Mouse (Mus musculus) heart, embryonic 14.5 days (tissue): ENCODE measurements around the gene Gm266. TPM values are rescaled to one million over a fixed set of nuclear protein-coding genes. Genes with fewer than 3 reads are reported as not detected.

Source experiments
- polyA plus RNA-seq: library from polyadenylated mRNA; unstranded; fragments of >200 nt; fragmentation: Nextera tagmentation; extraction: Ambion mirVana; gene quantifications from 2 replicates; pipeline ENCODE4 v1.2.1, GENCODE M21; 2014

Gm266 gene
- polyA plus RNA-seq, 1 experiment from 2014 or later: 1.4 TPM

Other genes with a start within 250 kb of the Gm266 start
- 1.4 and 2.0 TPM in 2 replicates for gene Amn, start 214.7 kb downstream of the Gm266 start, polyA plus RNA-seq
- gene Cdc42bpb, start 108.1 kb downstream of the Gm266 start, polyA plus RNA-seq: 27.0 and 28.9 TPM in 2 replicates
- gene Lbhd2, start 79.0 kb downstream of the Gm266 start, polyA plus RNA-seq: 1.2 TPM in 1 of 2 replicates, not detected in the other
- gene Exoc3l4, start 68.8 kb downstream of the Gm266 start, polyA plus RNA-seq: 8.1 and 9.4 TPM in 2 replicates
- gene Tnfaip2, start 43.4 kb downstream of the Gm266 start, polyA plus RNA-seq: 5.5 and 6.9 TPM in 2 replicates
- 364 and 377 TPM in 2 replicates for gene Eif5, start 52.2 kb upstream of the Gm266 start, polyA plus RNA-seq
- gene Mark3, start 88.7 kb upstream of the Gm266 start, polyA plus RNA-seq: 50.6 and 50.8 TPM in 2 replicates
- gene Ckb, start 186.5 kb upstream of the Gm266 start, polyA plus RNA-seq: 262 and 266 TPM in 2 replicates
- gene Trmt61a, start 192.3 kb upstream of the Gm266 start, polyA plus RNA-seq: 3.1 and 5.5 TPM in 2 replicates
- gene Bag5, start 227.4 kb upstream of the Gm266 start, polyA plus RNA-seq: 42.1 and 42.6 TPM in 2 replicates
- 49.7 and 51.0 TPM in 2 replicates for gene Apopt1, start 227.4 kb upstream of the Gm266 start, polyA plus RNA-seq